Mouse (Mus musculus) liver, postnatal 0 days (tissue): ENCODE results near the gene Kdm1b. TPM values are rescaled to one million over a fixed set of nuclear protein-coding genes. Genes with fewer than 3 reads are reported as not detected.

ENCODE experiments used
- ATAC-seq: fragments of 200-750 bp; cut with Nextera tagmentation; 2 replicates; pipeline ENCODE4 v1.8.0; 2017; ENCODE audit warnings: mild to moderate bottlenecking, moderate library complexity
- DNase-seq: peaks from one replicate; pipeline ENCODE4 v3.0.0-alpha.2; 2016
- H3K27ac ChIP-seq: fragments of 300-500 bp; sonication (generic); 2 replicates; pipeline ENCODE4 v1.5.1; 2014; ENCODE audit warnings: antibody characterized with exemption, moderate library complexity, mild to moderate bottlenecking, low read depth
- H3K27me3 ChIP-seq: fragments of 300-500 bp; sonication (generic); 2 replicates; pipeline ENCODE4 v1.6.1; 2014; ENCODE audit warnings: low read length, control low read depth, mixed read lengths; ENCODE audit not compliant: insufficient read depth
- H3K36me3 ChIP-seq: fragments of 300-500 bp; sonication (generic); replicated peaks from 2 replicates; pipeline ENCODE4 v1.6.1; 2014; ENCODE audit warnings: mild to moderate bottlenecking, control low read depth, low read length, moderate library complexity, mixed read lengths; ENCODE audit not compliant: insufficient read depth
- H3K4me1 ChIP-seq: fragments of 300-500 bp; sonication (generic); 2 replicates; pipeline ENCODE4 v1.6.1; 2014; ENCODE audit warnings: antibody characterized with exemption, mild to moderate bottlenecking, control low read depth; ENCODE audit not compliant: insufficient read depth
- H3K4me2 ChIP-seq: fragments of 300-500 bp; sonication (generic); 2 replicates; pipeline ENCODE4 v1.6.1; 2014; ENCODE audit warnings: low read depth, mild to moderate bottlenecking, low read length, moderate library complexity, mixed read lengths
- H3K4me3 ChIP-seq: fragments of 300-500 bp; sonication (generic); 2 replicates; pipeline ENCODE4 v1.5.1; 2014; ENCODE audit warnings: low read depth, low read length
- H3K9ac ChIP-seq: fragments of 300-500 bp; sonication (generic); replicated peaks from 2 replicates; pipeline ENCODE4 v1.6.1; 2014; ENCODE audit warnings: mild to moderate bottlenecking, moderate library complexity
- H3K9me3 ChIP-seq: fragments of 300-500 bp; sonication (generic); 2 replicates; pipeline ENCODE4 v1.6.1; 2016; ENCODE audit warnings: mild to moderate bottlenecking, control low read depth, low read length, mixed read lengths
- CTCF ChIP-seq: sonication (generic); IDR thresholded peaks from 2 replicates; pipeline ENCODE4 v1.5.1; 2016; ENCODE audit warnings: antibody characterized with exemption, low read depth
- EP300 ChIP-seq: IDR thresholded peaks from 2 replicates; pipeline ENCODE4 v1.6.1; 2016; ENCODE audit warnings: antibody characterized with exemption, low read depth, mild to moderate bottlenecking
- WGBS: fragments of 180-500 bp; shearing (Covaris S2); extraction: QIAGEN DNeasy Blood & Tissue Kit; methylation state at CpG from one replicate; pipeline ENCODE4 v1.1.7; 2014; ENCODE audit not compliant: insufficient replicate concordance; 5-methylcytosine and 5-hydroxymethylcytosine counted together
- polyA plus RNA-seq: library from polyadenylated mRNA; unstranded; fragments of >200 nt; fragmentation: Nextera tagmentation; extraction: Ambion mirVana; gene quantifications from 2 replicates; pipeline ENCODE4 v1.2.1, GENCODE M21; 2015

Gene Kdm1b
- polyA plus RNA-seq, 1 experiment from 2014 or later: 4.6 TPM

GRCm38 (mm10) chr13:47122537-47123430 is 79.5 kb downstream of the Kdm1b start, which contains the start of gene Rnf144b:
Rnf144b (plus strand) TSS chr13:47122656.
- TF ChIP-seq EP300 (no peak), CTCF (no peak)
- WGBS: 2% methylated on average over 55 of the region's 55 CpGs
- H3K9ac ChIP-seq: peak within 1 kb of the TSS; percentile 66
- peak within 1 kb of the TSS; percentile 65 for H3K27ac ChIP-seq
- peaks cover 25% of the 10 kb centered on the region for H3K27me3 ChIP-seq
- no peaks in the 10 kb centered on the region for H3K36me3 ChIP-seq
- DNase-seq: peak; percentile 68
- peaks cover 5% of the 10 kb centered on the region for H3K4me1 ChIP-seq
- peak; percentile 68 for ATAC-seq
- H3K4me3 ChIP-seq: peak within 1 kb of the TSS; percentile 44
- H3K9me3 ChIP-seq: no peaks in the 10 kb centered on the region
- H3K4me2 ChIP-seq: peak within 1 kb of the TSS; percentile 84

- H3K4me3 ChIP-seq: no peak overlapping the region
- peak overlapping the region; percentile 63 for H3K27ac ChIP-seq
- no peaks in the 10 kb centered on the region for H3K36me3 ChIP-seq
- H3K27me3 ChIP-seq: peaks cover 25% of the 10 kb centered on the region
- no peaks in the 10 kb centered on the region for H3K9me3 ChIP-seq
- H3K4me2 ChIP-seq: peak overlapping the region; percentile 84; the same call in 1 of the 2 replicates
- peaks cover 5% of the 10 kb centered on the region for H3K4me1 ChIP-seq
- TF ChIP-seq CTCF (peak; percentile 34), EP300 (peak; percentile 52; the same call in 1 of the 2 replicates)
- DNase-seq: peak; percentile 64
- ATAC-seq: peak; percentile 85
- no peak overlapping the region for H3K9ac ChIP-seq
- WGBS: 53% methylated on average over 3 of the region's 3 CpGs
Observed at GRCm38 (mm10) chr13:47124449-47124848, 81.2 kb downstream of the Kdm1b start.

GRCm38 (mm10) chr13:47124986-47125385 is 81.7 kb downstream of the Kdm1b start:
- Histone ChIP-seq H3K4me3 (no peak overlapping the region), H3K36me3 (no peaks in the 10 kb centered on the region), H3K27ac (peak overlapping the region; percentile 63), H3K9me3 (no peaks in the 10 kb centered on the region), H3K9ac (no peak overlapping the region), H3K27me3 (peaks cover 25% of the 10 kb centered on the region), H3K4me2 (peak overlapping the region; percentile 26), H3K4me1 (peaks cover 5% of the 10 kb centered on the region)
- no peak for ATAC-seq
- WGBS: 76% methylated on average over 6 of the region's 6 CpGs
- TF ChIP-seq EP300 (no peak), CTCF (no peak)
- DNase-seq: no peak

- DNase-seq (no peak), ATAC-seq (no peak)
- 80% methylated on average over 5 of the region's 5 CpGs for whole genome bisulfite sequencing
- Histone ChIP-seq H3K27me3 (peaks cover 25% of the 10 kb centered on the region), H3K36me3 (no peaks in the 10 kb centered on the region), H3K4me1 (peaks cover 5% of the 10 kb centered on the region), H3K27ac (no peak overlapping the region), H3K4me3 (no peak overlapping the region), H3K4me2 (no peak overlapping the region), H3K9me3 (no peaks in the 10 kb centered on the region), H3K9ac (no peak overlapping the region)
- no peak for TF ChIP-seq EP300
- no peak for TF ChIP-seq CTCF
Observed at GRCm38 (mm10) chr13:47125595-47125994, 82.3 kb downstream of the Kdm1b start.

- Histone ChIP-seq H3K4me3 (no peak overlapping the region), H3K4me2 (no peak overlapping the region), H3K27ac (no peak overlapping the region), H3K9me3 (no peaks in the 10 kb centered on the region), H3K36me3 (0 out of 2 replicates have a peak, but pooled peaks cover 3% of the 10 kb centered on the region), H3K27me3 (no peaks in the 10 kb centered on the region), H3K9ac (no peak overlapping the region), H3K4me1 (no peaks in the 10 kb centered on the region; the same call in 1 of the 2 replicates)
- 67% methylated on average over 4 of the region's 4 CpGs for WGBS
- TF ChIP-seq CTCF: no peak
- no peak for TF ChIP-seq EP300
- ATAC-seq (no peak), DNase-seq (no peak)
Observed at GRCm38 (mm10) chr13:47129090-47129489, 85.8 kb downstream of the Kdm1b start.

- H3K36me3 ChIP-seq: 0 out of 2 replicates have a peak, but pooled peaks cover 8% of the 10 kb centered on the region
- WGBS: 76% methylated on average over 8 of the region's 8 CpGs
- no peak overlapping the region for H3K27ac ChIP-seq
- H3K4me1 ChIP-seq: no peaks in the 10 kb centered on the region
- DNase-seq (no peak), ATAC-seq (no peak)
- no peak for TF ChIP-seq EP300
- no peak for TF ChIP-seq CTCF
- H3K9ac ChIP-seq: no peak overlapping the region
- H3K4me3 ChIP-seq: no peak overlapping the region
- no peaks in the 10 kb centered on the region for H3K27me3 ChIP-seq
- H3K9me3 ChIP-seq: no peaks in the 10 kb centered on the region
- no peak overlapping the region for H3K4me2 ChIP-seq
Observed at GRCm38 (mm10) chr13:47133058-47133457, 89.8 kb downstream of the Kdm1b start.
